Mouse (Mus musculus) thymus, postnatal 25 days (tissue): Measurements from ENCODE around the gene Dock2.
A peak's percentile ranks its signal among the peaks of the same experiment; 100 is the strongest.
"Not testable (repeated sequence)": the region's sequence is repeated elsewhere in the genome, so short reads cannot be mapped to it uniquely, and the experiment has no call there.

Source experiments
- DNase-seq: peaks from one replicate; pipeline ENCODE4 v3.0.0; 2022

Gene Dock2

DNA sequence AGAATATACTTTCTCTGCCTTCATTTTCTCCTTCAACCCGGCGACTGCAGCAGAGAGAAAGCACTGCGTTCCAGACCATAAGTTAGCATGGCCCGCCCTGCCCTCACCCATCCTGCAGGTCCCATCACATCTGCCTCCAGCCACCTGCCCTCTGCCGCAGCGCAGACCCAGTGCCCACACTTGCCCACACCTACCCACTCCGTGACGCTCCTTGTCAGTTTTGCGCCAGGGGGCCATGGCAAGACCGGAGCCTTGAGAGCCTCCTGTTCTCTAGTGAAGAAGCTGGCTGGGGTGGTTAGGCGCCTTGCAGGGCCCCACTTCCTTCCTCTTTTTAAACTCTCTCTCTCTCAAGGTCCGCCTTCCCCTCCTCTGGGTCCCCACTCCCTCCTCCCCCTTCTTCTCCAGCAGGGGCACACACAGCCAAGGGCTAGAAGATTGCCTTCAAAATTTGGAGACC lies at the start of gene Dock2:
Gene Dock2, minus strand, starts transcription at position 306 of the 457 bp plus-strand sequence.
- DNase-seq = peak; percentile 83

DNA sequence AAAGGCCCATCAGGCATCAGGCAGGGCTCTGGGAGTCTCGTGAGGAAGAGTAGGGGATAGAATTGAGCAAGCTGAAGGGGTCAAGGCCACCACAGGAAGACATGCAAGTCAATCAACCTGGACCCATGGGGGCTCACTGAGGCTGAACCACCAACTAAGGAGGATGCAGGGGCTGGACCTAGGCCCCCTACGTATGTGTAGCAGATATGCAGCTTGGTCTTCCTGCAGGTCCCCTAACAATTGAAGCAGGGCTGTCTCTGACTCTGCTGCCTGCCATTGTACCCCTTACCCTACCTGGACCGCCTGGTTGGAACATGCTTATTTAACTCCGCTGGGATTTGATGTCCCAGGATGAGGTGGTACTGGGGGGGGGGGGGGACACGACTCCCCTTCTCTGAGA lies 49.0 kb upstream of the Dock2 start:
- DNase-seq = no peak

DNA sequence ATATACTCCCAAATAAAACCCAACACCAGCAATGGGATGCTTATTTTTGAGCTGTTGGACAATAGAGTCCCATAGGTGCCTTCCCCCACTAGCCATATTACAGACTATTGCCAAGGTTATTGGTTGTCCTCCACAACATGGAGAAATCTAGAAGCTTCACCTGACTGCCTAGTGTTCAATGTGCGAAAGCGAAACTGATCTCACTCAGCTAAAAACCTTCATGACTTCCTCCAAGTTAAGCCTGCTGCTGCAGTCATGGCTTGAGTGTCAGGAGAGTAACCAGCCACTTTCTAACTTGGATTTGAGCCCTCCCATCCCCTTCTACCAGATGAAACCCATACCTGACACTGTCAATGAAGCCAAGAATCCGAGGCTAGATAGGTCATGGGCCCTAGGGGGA lies 44.1 kb upstream of the Dock2 start:
- no peak for DNase-seq

DNA sequence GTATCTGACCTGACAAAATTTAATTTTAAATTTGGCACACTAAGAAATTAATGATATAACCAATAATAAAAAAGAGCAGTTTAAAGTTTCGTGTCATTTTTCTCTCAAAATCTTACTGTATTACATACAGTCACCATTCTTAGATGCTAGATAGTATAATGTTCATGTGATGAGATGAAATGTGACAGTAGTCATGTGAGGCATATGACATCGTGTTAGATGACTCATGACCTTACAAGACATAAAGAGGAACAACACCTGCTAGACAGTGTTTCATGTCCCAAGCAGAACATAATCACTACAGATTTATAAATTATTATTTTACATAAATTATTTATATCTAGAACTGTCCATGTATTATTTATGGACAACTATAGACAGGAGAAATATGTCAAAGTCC lies 43.2 kb upstream of the Dock2 start:
- DNase-seq = no peak

DNA sequence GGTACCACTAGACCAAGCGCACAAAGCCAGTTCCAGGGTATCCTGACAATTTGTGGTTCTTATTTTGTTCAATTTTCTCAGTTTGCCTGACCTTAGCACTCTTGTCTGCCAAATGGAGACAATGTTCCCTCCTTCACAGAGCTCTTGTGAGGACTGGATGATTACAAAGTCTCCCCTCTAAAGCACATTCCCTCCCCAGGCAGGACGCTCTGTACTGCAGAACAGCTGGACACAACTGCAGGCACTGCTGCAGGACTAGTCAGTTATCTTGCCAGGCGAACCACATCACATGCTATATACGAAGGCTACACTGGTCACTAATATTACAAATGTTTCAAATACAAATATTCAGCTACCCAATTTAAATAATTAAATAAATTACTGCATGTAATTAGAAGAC lies 41.1 kb upstream of the Dock2 start:
- no peak for DNase-seq

DNA sequence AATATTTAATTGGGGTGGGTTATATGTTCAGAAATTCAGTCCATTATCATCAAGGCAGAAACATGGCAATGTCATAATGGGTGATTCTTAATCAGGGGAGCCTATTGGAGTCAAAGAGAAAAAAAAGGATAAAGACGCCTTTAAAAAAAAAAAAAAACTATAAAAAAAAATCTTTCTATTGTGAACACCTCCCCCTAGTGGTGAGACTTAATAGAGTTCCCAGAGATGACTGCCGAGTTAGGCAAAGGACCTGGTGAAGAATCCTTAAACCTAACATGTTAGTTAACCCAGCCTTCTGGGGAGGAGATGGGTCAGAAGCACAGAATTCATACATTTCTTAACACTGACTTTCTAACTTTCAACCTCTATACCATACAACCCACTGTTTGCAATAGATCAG lies 31.1 kb upstream of the Dock2 start:
- no peak for DNase-seq

DNA sequence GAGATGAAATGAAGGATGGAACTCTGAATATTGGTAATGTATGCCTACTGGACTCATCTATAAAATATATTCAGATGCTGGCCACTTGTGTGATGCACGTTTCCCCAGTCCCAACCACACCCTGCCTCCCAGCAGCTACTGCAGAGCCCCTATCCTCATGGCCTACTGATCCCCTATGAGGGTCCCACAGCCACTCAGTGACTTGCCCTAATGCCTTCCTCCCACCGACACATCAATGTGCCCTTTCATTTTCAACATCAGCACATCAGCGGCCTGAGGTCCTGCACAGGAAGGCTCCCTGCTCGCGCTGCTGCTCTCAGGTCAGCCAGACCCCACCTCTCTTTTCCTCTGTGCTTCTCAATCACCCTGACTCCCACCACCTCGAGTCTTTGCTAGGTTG lies 30.6 kb upstream of the Dock2 start:
- no peak for DNase-seq

DNA sequence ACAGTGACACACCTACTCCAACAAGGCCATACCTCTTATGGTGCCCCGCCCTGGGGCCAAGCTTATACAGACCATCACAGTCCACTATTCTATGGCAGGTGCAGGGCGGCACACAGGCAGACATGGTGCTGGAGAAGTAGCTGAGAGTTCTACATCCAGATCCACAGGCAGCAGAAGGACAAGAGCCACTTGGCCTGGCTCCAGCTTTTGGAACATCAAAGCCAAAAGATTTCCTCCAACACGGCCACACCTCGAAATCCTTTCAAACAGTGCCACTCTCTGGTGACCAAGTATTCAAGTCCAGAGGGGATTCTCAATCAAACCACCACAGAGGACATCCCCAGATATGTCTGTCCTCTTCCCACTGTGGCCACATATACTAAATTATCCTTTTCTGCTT lies 21.3 kb upstream of the Dock2 start:
- not testable (repeated sequence) for DNase-seq

DNA sequence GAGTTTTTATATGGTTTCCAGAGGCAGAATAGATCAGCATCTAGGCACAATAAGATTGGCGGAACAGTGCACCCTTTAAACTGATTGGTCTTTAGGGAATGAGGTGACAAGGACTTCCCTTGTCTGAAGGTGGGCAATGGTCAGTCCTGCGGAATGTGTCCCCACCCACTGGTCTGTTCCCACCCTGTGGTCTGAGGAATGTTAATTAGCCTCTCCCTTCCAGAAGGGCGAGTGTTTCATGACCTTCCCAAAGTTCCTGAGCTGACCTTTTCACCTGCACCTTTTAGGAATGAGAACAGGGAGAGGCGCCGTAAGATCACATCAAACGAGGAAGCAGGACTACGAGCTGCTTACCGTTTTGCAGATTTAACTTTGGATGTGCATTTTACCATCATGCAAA lies 14.4 kb upstream of the Dock2 start:
- not testable (repeated sequence) for DNase-seq

DNA sequence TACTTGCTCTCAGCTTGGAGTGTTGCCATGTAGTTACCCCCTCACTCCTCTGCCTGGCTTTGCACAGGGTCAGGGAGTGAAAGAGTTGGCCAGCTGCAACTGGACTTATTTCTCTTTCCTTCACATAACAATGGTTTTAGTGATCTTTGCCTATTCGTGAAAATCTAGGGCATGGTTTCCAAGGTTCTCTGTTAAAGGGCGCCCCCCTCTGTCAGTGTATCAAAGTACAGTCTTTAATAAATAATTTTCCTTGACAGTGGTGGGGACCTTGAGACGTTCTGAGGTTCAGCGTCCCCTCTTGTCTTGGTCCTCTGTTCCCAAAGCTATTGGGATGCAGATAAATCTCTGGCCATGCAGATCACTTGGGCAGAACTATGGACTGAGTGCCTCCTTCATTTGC lies 12.4 kb upstream of the Dock2 start:
- peak; percentile 63 for DNase-seq

DNA sequence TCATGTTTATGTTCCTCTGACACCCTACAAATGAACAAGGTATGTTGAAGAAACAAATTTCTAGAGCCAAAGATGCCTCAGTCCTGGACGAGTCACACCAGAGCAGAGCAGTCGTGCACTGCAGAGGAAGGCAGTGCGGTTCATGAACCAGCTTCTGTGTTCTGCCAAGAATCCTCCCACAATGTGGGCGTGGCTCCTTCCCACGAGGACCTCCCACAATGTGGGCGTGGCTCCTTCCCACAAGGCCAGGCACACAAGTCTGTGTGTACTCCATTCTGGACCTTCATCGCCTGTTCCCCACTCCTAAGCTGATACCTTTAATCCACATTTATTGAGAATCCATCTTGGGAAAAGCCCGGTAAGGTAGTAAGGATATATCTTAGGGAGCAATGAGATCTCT lies 8.2 kb upstream of the Dock2 start:
- no peak for DNase-seq

DNA sequence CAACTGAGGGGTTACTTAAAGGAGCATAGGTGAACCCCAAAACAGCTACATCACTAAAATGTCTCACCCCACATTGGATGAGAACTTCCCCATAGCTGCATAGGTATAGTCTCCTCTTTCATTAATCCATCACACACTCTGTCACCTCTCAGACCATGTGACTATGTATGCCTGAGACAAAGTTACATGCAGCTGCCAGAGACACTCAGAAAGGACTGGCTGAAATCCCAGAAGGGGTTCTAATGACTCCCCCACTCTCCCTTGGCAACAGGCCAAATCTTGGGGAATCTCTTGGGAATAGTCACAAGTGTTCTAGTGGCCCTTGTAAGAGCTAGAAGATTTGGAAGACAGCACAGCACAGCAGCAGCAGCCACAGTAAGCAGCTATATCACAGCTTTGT lies 1.2 kb upstream of the Dock2 start:
- DNase-seq = no peak

DNA sequence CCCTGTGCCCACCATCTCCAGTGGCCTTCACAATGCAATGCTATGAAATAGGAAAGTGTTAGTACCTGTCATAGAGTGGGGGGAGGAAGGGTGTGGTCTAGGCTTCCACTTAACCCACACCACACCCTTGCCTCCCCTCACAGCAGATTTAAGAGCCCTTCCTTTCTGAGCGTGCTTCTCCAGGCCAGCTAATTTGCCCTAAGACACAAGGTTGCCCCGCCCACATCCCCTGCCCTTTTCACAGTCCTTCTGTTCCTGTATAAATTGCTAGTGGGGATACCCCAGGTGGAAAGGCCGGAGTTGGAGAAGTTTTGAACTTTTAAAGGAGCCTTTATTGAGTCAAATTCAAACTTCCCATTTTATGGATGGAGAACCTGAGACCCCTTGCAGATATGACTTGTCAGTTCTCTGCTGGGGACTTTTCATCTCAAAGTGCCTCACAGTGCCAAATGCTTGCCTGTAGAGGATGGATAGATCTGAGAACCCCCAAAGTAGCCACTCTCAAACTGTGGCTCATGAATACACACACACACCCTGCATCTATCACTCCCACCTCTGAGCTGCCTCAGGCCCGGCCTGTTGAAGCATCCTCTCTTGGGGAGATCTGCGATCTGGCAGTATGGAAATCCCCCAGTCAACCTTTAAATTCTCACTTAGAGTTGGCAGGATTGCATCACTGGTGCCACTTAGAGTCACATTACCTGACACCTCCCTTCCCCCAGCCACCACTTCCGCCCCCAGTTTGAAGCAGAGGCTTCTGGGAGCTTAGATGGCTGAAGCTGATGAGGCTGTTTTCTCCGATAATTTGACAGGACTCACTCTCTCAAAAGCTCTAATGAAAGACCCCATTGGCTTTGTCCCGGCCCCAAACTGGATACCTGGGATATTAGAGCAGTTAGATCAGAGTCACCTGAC lies 919 bp downstream of the Dock2 start:
- DNase-seq = peak; percentile 88

DNA sequence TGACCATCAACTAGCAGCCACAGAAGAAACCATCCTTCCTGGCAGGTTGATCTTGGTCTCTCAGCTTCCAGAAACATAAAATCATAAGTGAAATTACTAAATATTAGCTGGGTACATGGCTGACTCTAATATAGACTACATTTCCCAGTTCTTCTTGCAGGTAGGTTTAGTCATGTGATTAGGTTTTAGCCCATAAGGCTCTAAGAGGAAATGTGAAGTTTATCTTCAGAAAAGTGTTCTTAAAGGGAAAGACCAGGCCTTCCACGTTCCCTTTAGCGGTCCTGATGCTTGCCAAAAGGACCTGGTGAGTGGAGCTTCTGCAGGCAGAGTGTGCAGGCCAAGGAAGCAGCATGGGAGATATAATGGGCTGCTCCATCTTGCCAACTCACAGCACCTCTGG lies 2.9 kb downstream of the Dock2 start:
- no peak for DNase-seq

DNA sequence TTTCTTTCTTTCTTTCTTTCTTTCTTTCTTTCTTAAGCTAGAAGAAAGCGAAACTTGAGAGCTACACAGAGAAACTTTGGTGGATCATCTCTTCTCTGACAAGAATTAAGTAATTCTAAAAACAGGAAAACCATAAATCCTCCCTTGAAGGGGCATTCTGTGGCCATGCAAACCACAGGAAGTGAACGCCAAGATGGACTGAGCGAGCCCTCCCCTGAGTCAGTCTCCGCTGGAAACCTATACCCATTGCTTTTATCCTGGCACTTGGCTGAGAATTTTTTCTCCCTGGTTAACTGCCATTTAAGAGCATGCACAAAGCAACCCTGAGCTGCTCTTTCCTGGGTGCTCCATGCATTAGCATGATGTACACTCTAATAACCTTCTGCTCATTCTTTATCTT lies 3.7 kb downstream of the Dock2 start:
- DNase-seq = no peak

DNA sequence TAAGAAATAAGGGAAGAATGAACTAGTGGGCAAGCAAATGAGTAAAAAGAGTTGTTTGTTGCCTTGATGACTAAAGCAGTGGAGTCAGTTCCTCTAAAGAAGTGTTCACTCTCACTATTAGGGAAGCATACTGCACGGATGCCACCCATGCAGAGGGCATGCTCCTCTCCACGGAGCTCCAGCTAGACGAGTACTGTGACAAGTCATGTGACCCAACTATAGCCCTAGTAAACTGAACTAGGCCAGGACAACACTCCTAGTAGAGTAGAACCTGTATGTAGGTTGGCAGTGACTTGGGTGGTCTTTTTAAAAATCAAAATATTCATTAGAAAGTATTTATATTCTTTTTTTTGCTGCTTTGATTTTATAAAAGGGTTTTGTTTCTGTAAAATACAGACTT lies 5.3 kb downstream of the Dock2 start:
- DNase-seq = no peak

DNA sequence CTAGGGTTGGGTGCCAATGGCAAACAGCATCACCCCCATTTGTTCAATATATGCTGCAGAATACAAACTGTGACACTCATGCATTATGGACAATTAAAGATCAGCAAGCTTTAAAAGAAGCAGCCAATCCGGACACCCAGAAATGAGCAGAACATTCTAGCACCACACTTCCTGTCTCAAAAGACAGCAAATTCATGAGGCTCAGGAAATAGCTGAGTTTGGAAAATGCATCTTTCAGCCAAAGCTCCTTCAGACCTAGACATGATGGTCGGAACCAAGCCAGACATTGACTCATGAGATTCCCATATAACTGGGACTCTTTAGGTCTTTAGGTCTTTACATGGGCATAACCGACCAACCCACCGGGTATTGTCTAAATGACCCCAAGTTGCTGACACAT lies 6.2 kb downstream of the Dock2 start:
- DNase-seq = no peak

DNA sequence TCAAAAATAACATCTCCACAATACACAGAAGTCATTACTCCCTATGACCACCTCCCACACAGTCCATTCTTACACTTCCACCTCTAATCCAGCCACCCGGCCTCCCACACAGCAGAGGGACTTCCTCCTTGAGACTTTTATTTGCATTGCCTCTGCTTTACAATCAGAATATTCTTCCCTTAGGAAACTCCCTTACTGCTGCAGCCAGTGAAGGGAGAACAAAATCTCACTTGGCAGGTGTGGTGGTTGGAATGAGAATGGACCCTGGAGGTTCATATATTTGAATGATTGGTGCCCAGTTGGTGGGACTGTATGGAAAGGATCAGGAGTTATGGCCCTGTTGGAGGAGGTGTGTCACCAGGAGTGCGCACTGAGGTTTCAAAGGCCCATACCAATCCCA lies 7.6 kb downstream of the Dock2 start:
- no peak for DNase-seq

DNA sequence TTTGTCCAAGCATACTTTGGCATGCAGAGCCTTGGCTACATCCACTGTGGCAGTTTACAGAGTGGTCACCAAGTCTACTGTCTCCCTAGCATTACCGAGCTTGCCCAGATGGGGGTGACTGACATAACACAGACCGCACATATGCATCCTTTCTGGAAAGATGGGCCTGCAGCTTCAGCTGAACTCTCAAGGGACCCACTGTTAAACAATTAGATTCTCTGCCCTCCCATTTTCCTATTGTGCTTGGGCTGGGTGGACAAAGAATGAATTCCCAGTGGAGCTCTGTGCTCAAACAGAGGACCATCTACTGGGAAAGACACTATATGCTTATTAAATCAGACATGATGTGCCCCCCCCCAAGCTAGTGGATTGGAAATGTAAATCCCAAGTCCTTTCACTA lies 9.1 kb downstream of the Dock2 start:
- DNase-seq = no peak

DNA sequence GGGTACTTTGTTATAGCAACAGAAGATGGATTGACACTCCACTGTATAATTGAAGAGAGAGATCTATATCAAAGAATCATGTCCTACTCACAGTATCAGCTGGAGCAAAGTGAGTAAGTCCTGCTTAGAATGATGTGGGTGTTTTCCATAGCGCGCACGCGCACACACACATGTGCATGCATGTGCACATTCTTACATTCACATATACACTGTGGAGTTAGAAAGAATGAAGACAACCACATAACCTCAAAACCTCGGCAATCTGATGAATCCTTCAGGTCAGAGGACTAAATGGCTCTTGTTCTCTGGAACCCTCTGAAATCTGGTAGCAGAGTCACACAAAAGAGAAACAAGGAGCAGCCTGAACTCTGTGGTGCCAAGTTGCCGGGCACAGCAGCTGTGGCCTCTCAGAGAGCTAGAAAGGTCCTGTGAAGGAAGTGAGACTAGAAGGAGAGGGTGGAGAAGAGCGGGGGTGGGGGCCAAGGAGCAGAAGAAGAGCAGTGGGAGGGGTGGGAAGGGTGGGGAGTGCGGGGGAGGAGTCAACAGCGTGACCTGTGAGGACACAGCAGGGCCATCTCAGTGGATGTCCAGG lies 10.3 kb downstream of the Dock2 start:
- DNase-seq = peak; percentile 27

DNA sequence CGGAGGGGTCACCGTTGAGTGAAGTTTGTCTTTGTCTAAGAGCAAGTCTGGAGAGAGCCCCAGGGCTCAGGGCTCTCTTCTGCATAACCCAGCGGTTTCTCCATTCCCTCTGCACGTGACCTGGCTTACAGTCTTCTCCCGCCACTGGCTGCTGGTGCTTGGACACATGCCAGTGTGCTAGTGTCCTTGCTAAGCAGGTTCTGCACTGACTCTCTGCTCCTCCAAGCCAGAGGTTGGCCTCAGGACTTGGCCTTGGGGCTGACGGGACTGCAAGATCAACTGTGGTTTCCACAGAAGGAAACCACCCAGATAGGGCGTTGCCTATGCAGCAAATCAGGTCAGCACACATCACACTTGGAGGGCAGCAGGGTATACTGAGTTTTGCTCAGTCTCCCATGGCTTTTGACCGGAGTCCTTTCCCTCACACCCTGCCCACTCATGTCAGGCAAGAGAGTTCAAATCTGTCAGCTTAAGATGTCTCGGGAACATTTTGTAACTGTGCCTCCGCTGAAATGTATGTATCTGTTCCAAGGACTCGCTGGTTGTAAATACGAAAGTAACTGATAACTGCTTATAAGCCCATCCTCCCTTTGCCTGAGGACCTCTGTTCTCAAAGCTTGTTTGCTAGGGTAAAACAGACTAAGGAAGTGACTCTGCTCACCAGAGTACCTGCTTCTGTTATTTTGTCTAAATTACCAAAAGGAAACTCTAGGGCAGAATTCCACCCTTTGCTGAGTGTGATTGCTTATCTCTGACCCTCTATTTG lies 12.3 kb downstream of the Dock2 start:
- DNase-seq = peak; percentile 53

DNA sequence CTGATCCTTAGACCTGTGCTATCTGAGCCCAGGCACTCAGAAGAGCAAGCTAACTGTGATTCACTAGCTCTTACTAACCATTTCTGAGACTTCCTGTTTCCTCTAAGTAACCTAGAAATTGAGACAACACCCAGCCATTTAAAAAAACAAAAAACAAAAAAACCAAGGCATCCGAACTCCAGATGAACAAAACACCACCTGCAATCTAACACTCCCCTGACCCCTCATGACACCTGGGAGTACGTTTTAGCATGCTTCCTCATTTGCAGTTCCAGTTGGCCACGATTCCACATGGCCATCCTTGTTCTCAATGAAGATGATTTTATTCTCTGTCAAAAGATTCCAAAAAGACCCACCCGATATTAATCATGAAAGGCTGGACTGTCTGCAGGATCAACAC lies 13.0 kb downstream of the Dock2 start:
- DNase-seq = no peak

DNA sequence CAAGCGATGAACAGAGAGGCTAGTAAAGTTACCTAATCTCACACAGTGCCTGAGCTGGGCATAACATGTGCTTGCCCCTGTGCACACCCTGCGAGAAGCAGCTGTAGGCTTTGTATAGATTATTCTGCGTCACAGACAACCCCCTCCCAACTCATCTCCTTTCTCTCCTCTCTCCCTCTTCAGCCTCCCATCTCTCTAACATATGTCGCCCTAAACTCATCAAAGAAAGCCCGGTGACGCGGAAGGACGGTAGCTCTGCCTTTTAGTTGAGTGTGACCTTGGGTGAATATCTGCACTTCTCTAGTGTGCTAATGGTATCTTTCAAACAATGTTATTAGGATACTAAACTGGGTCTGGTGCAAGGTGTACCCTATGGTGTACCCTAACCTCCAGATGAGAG lies 13.7 kb downstream of the Dock2 start:
- no peak for DNase-seq

DNA sequence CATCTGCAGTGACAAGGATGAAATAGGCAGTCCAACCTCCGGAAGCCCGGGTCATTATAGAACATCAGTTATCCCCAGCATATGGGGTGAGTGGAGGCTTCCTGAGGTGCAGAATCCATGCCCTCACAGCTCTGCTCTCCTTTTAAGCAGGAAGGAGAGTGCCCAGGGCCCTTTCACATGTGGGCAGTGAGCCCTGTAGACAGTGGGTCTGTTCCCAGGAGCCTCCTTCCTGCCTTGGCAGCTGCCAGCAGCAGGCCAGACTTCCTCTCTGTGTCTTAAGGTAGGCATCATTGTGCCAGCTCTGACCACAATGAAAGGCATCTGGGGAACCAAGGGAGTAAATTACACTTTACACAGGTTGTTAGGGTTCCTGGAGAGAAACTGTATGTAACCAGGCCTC lies 14.3 kb downstream of the Dock2 start:
- peak; percentile 42 for DNase-seq
